Comparison of ENCODE assay signal across 8 mouse cellular contexts in the genomic region with DNA sequence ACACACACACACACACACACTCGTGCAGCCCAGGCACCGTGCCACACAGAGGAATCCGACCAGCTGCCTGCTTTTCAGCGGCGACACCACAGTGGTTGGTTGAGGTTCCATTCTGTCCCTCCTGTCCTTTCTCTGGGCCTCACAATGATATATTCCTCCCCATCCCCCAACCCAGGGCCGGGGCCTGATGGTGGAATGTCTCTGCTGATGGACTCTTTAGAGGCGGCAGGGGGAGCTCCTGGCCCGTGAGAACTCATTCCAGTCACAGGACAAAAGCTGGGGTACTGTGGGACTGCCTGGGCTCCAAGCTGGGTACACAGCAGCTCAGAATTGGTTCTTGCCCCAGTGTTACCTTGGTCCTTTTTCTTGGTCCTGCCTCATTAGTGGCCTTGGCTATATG.
A peak's percentile ranks its signal among the peaks of the same experiment; 100 is the strongest.
DNase-seq lines count a peak whose midpoint lies in the region; ATAC-seq and TF ChIP-seq lines count a peak whose summit lies in the region.

No protein-coding gene starts in this region.

- no peak overlapping the region for H3K4me3 ChIP-seq in G1E (ENCODE audit: low read depth, low read length)
- no peak overlapping the region for H3K4me3 ChIP-seq in liver, embryonic 14.5 days (ENCODE audit: insufficient read depth in 1 of 2, low read depth in 2 of 2, low read length in 2 of 2)
- no peak overlapping the region for H3K4me3 ChIP-seq in neural tube, embryonic 13.5 days

- intact Hi-C loops in gastrocnemius, postnatal 14 days (cut with DNase I; ENCODE audit: low total_unique reads): no loop called here

- H3K4me1 ChIP-seq in G1E (ENCODE audit: insufficient read depth, low read depth, low read length): 0 out of 2 replicates have a peak, but pooled peaks cover 4% of the 10 kb centered on the region
- no peaks in the 10 kb centered on the region for H3K4me1 ChIP-seq in liver, embryonic 14.5 days (replicated peaks; ENCODE audit: control insufficient read depth in 2 of 2, insufficient read depth in 2 of 2, low read length in 1 of 2)
- H3K4me1 ChIP-seq in neural tube, embryonic 13.5 days (replicated peaks): peaks cover 64% of the 10 kb centered on the region

- peak; percentile 10 for DNase-seq in 416B (ENCODE audit: low read depth)
- peak; percentile 41 for DNase-seq in G1E (ENCODE audit: low spot score)
- peak; percentile 62 to 78 for DNase-seq in cerebellum, postnatal 25 days
- DNase-seq in gastrocnemius, postnatal 14 days: peak; percentile 61
- DNase-seq in kidney, adult 11 months: peak; percentile 20
- DNase-seq in liver, embryonic 14.5 days (ENCODE audit: low read depth in 3 of 3, low spot score in 3 of 3): no peak

- H3K27ac ChIP-seq in liver, embryonic 14.5 days: no peak overlapping the region
- peak overlapping the region; percentile 76 for H3K27ac ChIP-seq in neural tube, embryonic 13.5 days (replicated peaks)

- no peaks in the 10 kb centered on the region for H3K9me3 ChIP-seq in G1E (replicated peaks)
- H3K9me3 ChIP-seq in liver, embryonic 14.5 days (ENCODE audit: control insufficient read depth, low read length): no peaks in the 10 kb centered on the region
- no peaks in the 10 kb centered on the region for H3K9me3 ChIP-seq in neural tube, embryonic 13.5 days

- no peaks in the 10 kb centered on the region for H3K36me3 ChIP-seq in G1E (replicated peaks)
- H3K36me3 ChIP-seq in liver, embryonic 14.5 days (replicated peaks; ENCODE audit: control insufficient read depth, insufficient read depth, low read depth): no peaks in the 10 kb centered on the region
- H3K36me3 ChIP-seq in neural tube, embryonic 13.5 days: no peaks in the 10 kb centered on the region

- TF ChIP-seq EP300 in liver, embryonic 14.5 days (IDR thresholded peaks at IDR 0.05; ENCODE audit: low read depth): no peak

- H3K4me2 ChIP-seq in liver, embryonic 14.5 days (ENCODE audit: low read depth): no peak overlapping the region
- H3K4me2 ChIP-seq in neural tube, embryonic 13.5 days: no peak overlapping the region

- TF ChIP-seq CTCF in G1E (IDR thresholded peaks at IDR 0.05; ENCODE audit: low read depth, low read length): no peak
- peak; percentile 64 for TF ChIP-seq CTCF in liver, embryonic 14.5 days (IDR thresholded peaks at IDR 0.05; ENCODE audit: low read depth)

- 12% methylated on average over 8 of the region's 8 CpGs for WGBS in liver, embryonic 14.5 days (ENCODE audit: insufficient replicate concordance)
- WGBS in neural tube, embryonic 13.5 days: 0% methylated on average over 8 of the region's 8 CpGs

- no peak for ATAC-seq in G1E (ENCODE audit: extremely low read depth, insufficient number of reproducible peaks, low FRiP score, poor library complexity, severe bottlenecking)
- no peak for ATAC-seq in liver, embryonic 14.5 days (ENCODE audit: insufficient read depth)
- peak; percentile 91 for ATAC-seq in neural tube, embryonic 13.5 days (ENCODE audit: low read depth)
- ATAC-seq in erythroid progenitor cell, adult 5-6 weeks (replicated peaks; ENCODE audit: low FRiP score, poor library complexity, severe bottlenecking): no peak

- no peak overlapping the region for H3K9ac ChIP-seq in liver, embryonic 14.5 days (replicated peaks)
- peak overlapping the region; percentile 38; the same call in 1 of the 2 replicates for H3K9ac ChIP-seq in neural tube, embryonic 13.5 days

- peaks cover 28% of the 10 kb centered on the region for H3K27me3 ChIP-seq in G1E (ENCODE audit: insufficient read depth, low read length)
- H3K27me3 ChIP-seq in liver, embryonic 14.5 days (ENCODE audit: control insufficient read depth, insufficient read depth, low read length): no peaks in the 10 kb centered on the region
- H3K27me3 ChIP-seq in neural tube, embryonic 13.5 days: peaks cover 23% of the 10 kb centered on the region; the same call in 1 of the 2 replicates

Comparison
In these comparisons a context has a peak if more than half of its experiments do, and no peak if none do; other contexts are left out.
1. DNase-seq: peak in 416B (single experiment), G1E (single experiment), cerebellum, postnatal 25 days (2 of 2), gastrocnemius, postnatal 14 days (single experiment) and kidney, adult 11 months (single experiment); none in liver, embryonic 14.5 days (0 of 3).